Mouse (Mus musculus): ENCODE results near the gene Gm3409. TPM values are rescaled to one million over a fixed set of nuclear protein-coding genes. Genes with fewer than 3 reads are reported as not detected.

Gm3409 gene
- total RNA-seq, 2 experiments from 2014 or later = not detected

Other genes with a start within 250 kb of the Gm3409 start
- gene Wasf3, start 152.7 kb upstream of the Gm3409 start, total RNA-seq (2021) = 100 to 1,000 TPM; 104 to 106 TPM
- gene Gm6408, start 55.7 kb upstream of the Gm3409 start, total RNA-seq (2021) = not detected
- gene Gm6370, start 46.3 kb upstream of the Gm3409 start, total RNA-seq (2021) = not detected
- gene 4930449I24Rik, start 35.2 kb upstream of the Gm3409 start, total RNA-seq (2021) = not detected
- gene Gm3402, start 23.5 kb upstream of the Gm3409 start, total RNA-seq (2021) = not detected
- gene Gm3404, start 11.8 kb upstream of the Gm3409 start, total RNA-seq (2021) = not detected
- not detected for gene Gm3415, start 18.5 kb downstream of the Gm3409 start, total RNA-seq (2021)
- gene Gpr12, start 47.6 kb downstream of the Gm3409 start, total RNA-seq (2021) = 10 to 100 TPM; 33.5 to 37.5 TPM